Mouse (Mus musculus) kidney, postnatal 0 days (tissue): ENCODE results near the gene Serpina10. TPM values are rescaled to one million over a fixed set of nuclear protein-coding genes. Genes with fewer than 3 reads are reported as not detected.
"Not testable (repeated sequence)": the region's sequence is repeated elsewhere in the genome, so short reads cannot be mapped to it uniquely, and the experiment has no call there.

Experiments used
- ATAC-seq: fragments of 200-750 bp; cut with Nextera tagmentation; replicated peaks from 2 replicates; pipeline ENCODE4 v1.8.0; 2017; ENCODE audit warnings: low read depth, moderate number of reproducible peaks, moderate TSS enrichment, moderate library complexity; ENCODE audit not compliant: low FRiP score
- DNase-seq: peaks from one replicate; pipeline ENCODE4 v3.0.0-alpha.2; 2016; ENCODE audit warnings: low spot score
- H3K27ac ChIP-seq: fragments of 300-500 bp; sonication (generic); 2 replicates; pipeline ENCODE4 v1.5.1; 2014; ENCODE audit warnings: mild to moderate bottlenecking
- H3K27me3 ChIP-seq: fragments of 300-500 bp; sonication (generic); 2 replicates; pipeline ENCODE4 v1.6.1; 2014; ENCODE audit warnings: low read length, mixed read lengths; ENCODE audit not compliant: insufficient read depth
- H3K36me3 ChIP-seq: fragments of 300-500 bp; sonication (generic); 2 replicates; pipeline ENCODE4 v1.6.1; 2014; ENCODE audit warnings: low read length, mixed read lengths; ENCODE audit not compliant: insufficient read depth
- H3K4me1 ChIP-seq: fragments of 300-500 bp; sonication (generic); replicated peaks from 2 replicates; pipeline ENCODE4 v1.6.1; 2014; ENCODE audit warnings: antibody characterized with exemption, low read length, mixed read lengths; ENCODE audit not compliant: insufficient read depth
- H3K4me2 ChIP-seq: fragments of 300-500 bp; sonication (generic); 2 replicates; pipeline ENCODE4 v1.6.1; 2014; ENCODE audit warnings: mild to moderate bottlenecking, low read length, moderate library complexity, mixed read lengths
- H3K4me3 ChIP-seq: fragments of 300-500 bp; sonication (generic); replicated peaks from 2 replicates; pipeline ENCODE4 v1.5.1; 2014; ENCODE audit warnings: low read depth, low read length
- H3K9ac ChIP-seq: fragments of 300-500 bp; sonication (generic); 2 replicates; pipeline ENCODE4 v1.6.1; 2014; ENCODE audit warnings: low read depth, low read length
- H3K9me3 ChIP-seq: fragments of 300-500 bp; sonication (generic); replicated peaks from 2 replicates; pipeline ENCODE4 v1.6.1; 2016; ENCODE audit warnings: low read length, inconsistent platforms, mixed read lengths
- CTCF ChIP-seq: IDR thresholded peaks from 2 replicates; pipeline ENCODE4 v1.5.1; 2016; ENCODE audit warnings: antibody characterized with exemption, low read depth, mild to moderate bottlenecking, moderate library complexity
- WGBS: fragments of 180-500 bp; shearing (Covaris S2); extraction: QIAGEN DNeasy Blood & Tissue Kit; methylation state at CpG from one replicate; pipeline ENCODE4 v1.1.7; 2014; 5-methylcytosine and 5-hydroxymethylcytosine counted together
- polyA plus RNA-seq: library from polyadenylated mRNA; unstranded; fragments of >200 nt; fragmentation: Nextera tagmentation; extraction: Ambion mirVana; gene quantifications from 2 replicates; pipeline ENCODE4 v1.2.1, GENCODE M21; 2015

Gene Serpina10
- polyA plus RNA-seq, 1 experiment from 2014 or later, result 9.8 TPM

- H3K9me3 ChIP-seq, result no peaks in the 10 kb centered on the region
- no peak overlapping the region for H3K27ac ChIP-seq
- DNase-seq (no peak), ATAC-seq (no peak)
- no peaks in the 10 kb centered on the region for H3K36me3 ChIP-seq
- 90% methylated on average over 3 of the region's 3 CpGs for WGBS
- TF ChIP-seq CTCF, result no peak
- H3K27me3 ChIP-seq, result no peaks in the 10 kb centered on the region
- no peak overlapping the region for H3K4me2 ChIP-seq
- H3K4me3 ChIP-seq, result no peak overlapping the region
- H3K9ac ChIP-seq, result no peak overlapping the region
- no peaks in the 10 kb centered on the region for H3K4me1 ChIP-seq
Observed at GRCm38 (mm10) chr12:103665286-103665685, 34.0 kb upstream of the Serpina10 start.

DNA sequence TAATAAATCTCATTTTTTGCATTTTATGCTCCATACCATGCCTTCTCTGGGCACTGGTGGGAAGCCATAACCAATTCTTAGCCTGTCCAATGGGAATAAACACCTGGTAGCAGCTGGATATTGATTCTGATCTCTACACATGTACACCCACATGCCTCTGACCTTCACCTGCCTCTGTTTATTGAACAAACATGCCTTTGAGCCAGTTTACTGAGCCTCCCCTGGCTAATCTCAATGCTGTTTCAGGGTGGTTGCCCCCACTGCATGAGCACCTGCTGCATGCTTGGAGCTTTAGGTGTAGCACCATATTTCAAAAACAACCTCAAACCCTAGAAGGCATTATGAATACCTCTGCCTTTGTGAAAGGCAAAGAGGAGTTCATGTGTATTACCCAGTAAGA is 30.8 kb upstream of the Serpina10 start:
- H3K9ac ChIP-seq, result not testable (repeated sequence)

GRCm38 (mm10) chr12:103660076-103660475 is 28.8 kb upstream of the Serpina10 start:
- TF ChIP-seq CTCF, result no peak
- H3K9me3 ChIP-seq, result no peaks in the 10 kb centered on the region
- no peak overlapping the region for H3K9ac ChIP-seq
- DNase-seq, result no peak
- H3K4me1 ChIP-seq, result no peaks in the 10 kb centered on the region
- no peaks in the 10 kb centered on the region for H3K27me3 ChIP-seq
- no peak; the same call in 1 of the 2 replicates for ATAC-seq
- WGBS, result 68% methylated on average over 5 of the region's 5 CpGs
- no peaks in the 10 kb centered on the region for H3K36me3 ChIP-seq
- no peak overlapping the region for H3K4me3 ChIP-seq
- no peak overlapping the region for H3K4me2 ChIP-seq
- no peak overlapping the region for H3K27ac ChIP-seq

More for the DNA sequence above, 30.8 kb upstream of the Serpina10 start:
- H3K27me3 ChIP-seq, H3K27ac ChIP-seq, ATAC-seq, H3K4me3 ChIP-seq, H3K4me2 ChIP-seq, DNase-seq, H3K9me3 ChIP-seq, H3K4me1 ChIP-seq, H3K36me3 ChIP-seq: not testable (repeated sequence)

DNA sequence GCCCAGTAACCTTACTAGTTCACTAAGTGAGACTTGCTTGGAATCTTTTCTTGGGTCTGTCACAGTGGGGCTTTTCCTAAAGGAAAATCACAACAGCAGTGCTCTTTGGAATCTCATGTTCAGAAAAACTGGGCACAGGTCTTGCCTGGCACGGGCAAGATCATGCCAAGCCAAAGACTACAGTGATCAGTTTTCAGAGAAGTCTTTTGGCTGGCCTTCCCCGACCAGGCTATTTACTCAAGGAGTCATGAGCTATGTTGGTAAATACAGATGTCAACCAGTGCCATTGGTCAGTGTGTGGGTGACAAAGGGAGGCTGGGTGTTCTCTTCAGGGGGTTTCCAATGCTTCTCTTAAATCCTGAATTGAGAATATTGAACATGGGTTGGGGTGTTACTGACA is 27.9 kb upstream of the Serpina10 start:
- no peak for DNase-seq
- no peak overlapping the region for H3K4me3 ChIP-seq
- no peaks in the 10 kb centered on the region for H3K27me3 ChIP-seq
- no peak overlapping the region for H3K27ac ChIP-seq
- no peaks in the 10 kb centered on the region for H3K4me1 ChIP-seq
- H3K36me3 ChIP-seq, result no peaks in the 10 kb centered on the region
- no peak overlapping the region for H3K9ac ChIP-seq
- TF ChIP-seq CTCF, result no peak
- WGBS, result 82% methylated on average over 2 of the region's 2 CpGs
- ATAC-seq, result no peak
- H3K9me3 ChIP-seq, result no peaks in the 10 kb centered on the region
- no peak overlapping the region for H3K4me2 ChIP-seq

GRCm38 (mm10) chr12:103657991-103658390 is 26.7 kb upstream of the Serpina10 start:
- Histone ChIP-seq H3K27me3 (no peaks in the 10 kb centered on the region), H3K36me3 (no peaks in the 10 kb centered on the region), H3K4me1 (no peaks in the 10 kb centered on the region), H3K4me3 (no peak overlapping the region), H3K9ac (no peak overlapping the region), H3K4me2 (no peak overlapping the region), H3K27ac (no peak overlapping the region), H3K9me3 (no peaks in the 10 kb centered on the region)
- WGBS, result 80% methylated on average over 10 of the region's 10 CpGs
- no peak for TF ChIP-seq CTCF
- no peak for ATAC-seq
- DNase-seq, result no peak

DNA sequence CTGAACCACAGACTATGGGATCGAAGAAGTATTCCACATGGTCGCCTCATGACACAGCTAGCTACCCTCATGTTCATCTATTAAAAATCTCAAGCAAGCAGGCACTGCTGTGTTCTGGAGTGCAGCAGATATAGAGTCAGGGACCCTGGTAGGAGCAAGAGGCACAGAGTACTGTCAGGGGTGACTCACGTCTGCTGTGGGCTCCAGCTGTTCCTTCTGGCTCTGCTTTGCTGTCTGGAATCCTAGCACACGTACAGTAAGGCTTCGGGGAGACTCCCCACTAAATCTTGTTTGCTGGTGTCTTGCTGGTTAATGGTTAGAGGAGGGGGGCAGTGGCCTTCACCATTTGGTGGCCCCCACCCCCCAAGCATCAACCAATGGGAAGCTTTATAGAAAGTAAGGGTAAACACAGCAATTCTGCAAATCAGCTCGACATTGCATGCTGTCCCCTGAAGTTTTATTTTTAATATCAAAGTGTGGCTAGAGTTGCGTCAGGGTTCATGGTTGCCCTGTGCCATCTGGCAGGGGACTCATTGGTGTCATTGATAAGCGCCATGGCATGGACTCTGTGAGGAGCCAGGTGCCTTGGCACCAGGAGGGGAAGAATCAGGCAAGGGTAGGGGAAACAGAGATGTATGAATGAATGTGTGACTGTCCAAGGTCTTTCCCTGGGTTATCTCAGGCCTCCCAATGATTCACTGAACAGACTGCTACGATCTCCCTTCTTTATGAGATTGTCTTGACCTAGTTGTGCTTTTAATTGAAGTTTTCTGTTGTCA is 25.8 kb upstream of the Serpina10 start, which contains the start of gene Serpina6:
Gene Serpina6, minus strand, starts transcription at position 365 of the 779 bp plus-strand sequence.
- 68% methylated on average over 9 of the region's 9 CpGs for WGBS
- no peak for ATAC-seq
- DNase-seq, result no peak

More for the DNA sequence above, 25.8 kb upstream of the Serpina10 start, which contains the start of gene Serpina6:
- Histone ChIP-seq H3K27me3 (no peaks in the 10 kb centered on the region), H3K4me2 (no peak within 1 kb of the TSS), H3K4me1 (no peaks in the 10 kb centered on the region), H3K4me3 (no peak within 1 kb of the TSS), H3K36me3 (no peaks in the 10 kb centered on the region), H3K9me3 (no peaks in the 10 kb centered on the region), H3K27ac (no peak within 1 kb of the TSS), H3K9ac (no peak within 1 kb of the TSS)
- no peak for TF ChIP-seq CTCF
